Mouse (Mus musculus) ES-E14 (cell line): Measurements from ENCODE around the gene Rybp.

Experiments
- CHD2 ChIP-seq: IDR thresholded peaks from 2 replicates; pipeline ENCODE4 v1.6.1; 2014; ENCODE audit warnings: mild to moderate bottlenecking, low read depth, low read length, inconsistent platforms
- HCFC1 ChIP-seq: IDR thresholded peaks from 2 replicates; pipeline ENCODE4 v1.6.1; 2012; ENCODE audit warnings: low read length, inconsistent platforms, borderline replicate concordance; ENCODE audit not compliant: insufficient read depth

DNA sequence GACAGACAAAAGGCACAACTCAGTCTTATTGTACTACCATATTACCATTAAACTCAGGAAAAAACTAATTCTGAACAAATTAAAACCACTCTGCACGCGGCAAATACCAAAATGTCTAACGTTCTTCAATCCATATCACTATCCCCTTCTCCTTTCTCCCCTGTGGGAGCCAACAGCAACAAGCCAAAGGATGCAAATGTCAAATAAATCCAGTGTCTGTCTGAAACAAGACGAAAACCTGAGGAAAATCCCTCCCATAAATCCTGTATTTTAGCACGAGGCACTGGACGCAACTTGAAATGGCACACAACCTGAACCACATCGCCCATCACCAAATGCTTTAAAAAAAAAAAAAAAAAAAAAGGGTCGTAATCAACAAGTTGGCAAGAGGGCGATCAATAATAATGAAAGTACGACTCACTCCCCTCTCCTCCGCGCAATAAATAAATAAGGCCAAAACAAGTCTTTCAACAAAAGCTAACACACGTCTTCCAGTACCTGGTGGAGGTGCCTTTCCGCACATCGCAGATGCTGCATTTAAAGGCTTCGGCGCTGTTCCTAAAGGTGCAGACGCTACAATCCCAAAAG is 1.2 kb downstream of the Rybp start:
- no peak for TF ChIP-seq CHD2
- TF ChIP-seq HCFC1 = no peak
